Mouse (Mus musculus): ENCODE measurements around the gene March9. TPM values are rescaled to one million over a fixed set of nuclear protein-coding genes. Genes with fewer than 3 reads are reported as not detected.
"Not testable (repeated sequence)": the region's sequence is repeated elsewhere in the genome, so short reads cannot be mapped to it uniquely, and the experiment has no call there.

Gene March9
- total RNA-seq, 2 experiments from 2014 or later: 0.04 to 0.22 TPM

- ATAC-seq (ENCODE audit: poor library complexity, severe bottlenecking): no peak
These were observed 21.2 kb upstream of the March9 start for GRCm38 (mm10) chr10:127080901-127081780.

- ATAC-seq (ENCODE audit: poor library complexity, severe bottlenecking): no peak
These were observed 19.8 kb upstream of the March9 start for GRCm38 (mm10) chr10:127079665-127080391.

GRCm38 (mm10) chr10:127078677-127079575 is 18.9 kb upstream of the March9 start:
- ATAC-seq (ENCODE audit: poor library complexity, severe bottlenecking): no peak

- no peak for ATAC-seq (ENCODE audit: poor library complexity, severe bottlenecking)
These were observed 18.2 kb upstream of the March9 start for GRCm38 (mm10) chr10:127078001-127078676.

- no peak for ATAC-seq (ENCODE audit: poor library complexity, severe bottlenecking)
These were observed 17.5 kb upstream of the March9 start for GRCm38 (mm10) chr10:127077515-127077914.

GRCm38 (mm10) chr10:127076082-127076481 is 16.1 kb upstream of the March9 start:
- peak; percentile 84 for ATAC-seq (ENCODE audit: poor library complexity, severe bottlenecking)

- ATAC-seq (ENCODE audit: poor library complexity, severe bottlenecking): peak; percentile 27
These were observed 15.7 kb upstream of the March9 start for GRCm38 (mm10) chr10:127075651-127076050.

GRCm38 (mm10) chr10:127075080-127075479 is 15.1 kb upstream of the March9 start, which contains the start of gene Agap2:
Gene Agap2 (plus strand): TSS chr10:127075284.
- ATAC-seq (ENCODE audit: poor library complexity, severe bottlenecking): peak; percentile 85

- no peak for ATAC-seq (ENCODE audit: poor library complexity, severe bottlenecking)
These were observed 14.0 kb upstream of the March9 start for GRCm38 (mm10) chr10:127073981-127074380.

- not testable (repeated sequence) for ATAC-seq (ENCODE audit: poor library complexity, severe bottlenecking)
These were observed 13.0 kb upstream of the March9 start for GRCm38 (mm10) chr10:127072969-127073368.

GRCm38 (mm10) chr10:127072270-127072669 is 12.3 kb upstream of the March9 start:
- ATAC-seq (ENCODE audit: poor library complexity, severe bottlenecking): not testable (repeated sequence)

GRCm38 (mm10) chr10:127071203-127071602 is 11.2 kb upstream of the March9 start:
- no peak for ATAC-seq (ENCODE audit: poor library complexity, severe bottlenecking)

GRCm38 (mm10) chr10:127070190-127071121 is 10.5 kb upstream of the March9 start, which contains the start of gene Tspan31:
Gene Tspan31 (minus strand): TSS chr10:127070264.
- ATAC-seq (ENCODE audit: poor library complexity, severe bottlenecking): peak; percentile 77

- ATAC-seq (ENCODE audit: poor library complexity, severe bottlenecking): 0 out of 2 replicates have a peak, but pooled peaks have one; percentile 9
These were observed 9.6 kb upstream of the March9 start for GRCm38 (mm10) chr10:127069281-127070189.

- ATAC-seq (ENCODE audit: poor library complexity, severe bottlenecking): peak; percentile 20; the same call in 1 of the 2 replicates
These were observed 8.5 kb upstream of the March9 start for GRCm38 (mm10) chr10:127068360-127069038.

GRCm38 (mm10) chr10:127066519-127067018 is 6.6 kb upstream of the March9 start:
- ATAC-seq (ENCODE audit: poor library complexity, severe bottlenecking): no peak

- no peak for ATAC-seq (ENCODE audit: poor library complexity, severe bottlenecking)
These were observed 6.0 kb upstream of the March9 start for GRCm38 (mm10) chr10:127065981-127066380.
